Mouse (Mus musculus) layer of hippocampus, adult 6 months (tissue): Measurements from ENCODE around the gene Ostc. TPM values are rescaled to one million over a fixed set of nuclear protein-coding genes. Genes with fewer than 3 reads are reported as not detected.

Source experiments
- long read RNA-seq, 2 experiments: library from polyadenylated mRNA; unstranded; transcript quantifications; one replicate each; pipeline ENCODE4 v2.0.0; 2019 to 2020
- polyA plus RNA-seq: library from polyadenylated mRNA; unstranded; fragments of <200 nt; fragmentation: Nextera tagmentation; gene quantifications from 2 replicates; pipeline ENCODE4 v1.2.3, GENCODE M21; 2021

The Ostc gene
- 134 and 154 TPM in 2 replicates for polyA plus RNA-seq
- long read RNA-seq, experiment 1, transcript Ostc-201 (4 exons, 1,067 nt): major isoform, 124 of 127 reads
- long read RNA-seq, experiment 1, partial matches to known transcripts: 1 of 127 reads
- long read RNA-seq, experiment 1, other reads (novel, unspliced or antisense): 1 of 127 reads
- long read RNA-seq, experiment 2, transcript Ostc-201 (4 exons, 1,067 nt): major isoform, 74 of 77 reads
- long read RNA-seq, experiment 2, partial matches to known transcripts: 0 of 77 reads
- long read RNA-seq, experiment 2, other reads (novel, unspliced or antisense): 0 of 77 reads

GRCm38 (mm10) chr3:130708967-130709924 is at the start of gene Ostc:
Ostc (minus strand) TSS chr3:130709444.

DNA sequence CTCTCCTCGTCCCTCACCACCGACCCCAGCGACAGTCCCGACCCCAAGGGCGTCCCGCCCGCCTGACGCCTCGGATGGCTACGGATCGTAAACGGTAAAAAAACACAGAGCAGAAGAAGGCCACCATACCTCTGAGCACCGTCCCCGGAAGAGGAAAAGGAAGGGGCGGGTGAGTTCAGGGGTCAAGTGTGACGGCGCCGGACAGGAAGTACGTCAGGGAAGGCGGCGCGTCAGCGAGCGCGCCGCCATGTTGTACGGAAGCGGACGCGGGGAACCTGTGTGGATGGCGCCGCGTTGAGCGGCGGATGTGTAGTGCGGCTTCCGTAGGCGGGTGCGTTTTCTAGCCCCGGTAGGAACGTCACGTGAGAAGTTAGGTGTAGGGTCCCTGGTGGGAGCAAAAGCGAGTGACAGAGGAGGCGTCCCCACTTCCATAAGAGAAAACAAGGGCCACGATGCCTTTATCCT is 21.0 kb upstream of the Ostc start, which contains the start of gene Rpl34:
Gene Rpl34 (minus strand): TSS at position 210 of the 465 bp plus-strand sequence.

Other genes starting within 250 kb of the Ostc start
- 21.5 and 25.9 TPM in 2 replicates for gene Etnppl, start 92.0 kb downstream of the Ostc start, polyA plus RNA-seq
- gene Rpl34, start 21.0 kb upstream of the Ostc start, polyA plus RNA-seq: 824 and 846 TPM in 2 replicates